Mouse (Mus musculus): ENCODE measurements at regions not wholly inside any gene's neighbourhood (a gene's known extent, or its start where the extent isn't known, plus 50 kb on each side); places are given as distances from the start of the nearest gene placed in this dataset.

GRCm38 (mm10) chr15:67395114-67395513 lies 894.4 kb upstream of the Lrrc6 start:
- Histone ChIP-seq H3K4me3 (ENCODE audit: insufficient read depth, poor library complexity, severe bottlenecking) (no peak overlapping the region), H3K79me2 (ENCODE audit: control insufficient read depth, insufficient read depth) (no peaks in the 10 kb centered on the region), H3K79me3 (ENCODE audit: low read depth) (no peaks in the 10 kb centered on the region), H3K27me3 (ENCODE audit: control insufficient read depth, insufficient read depth, insufficient read length) (no peaks in the 10 kb centered on the region), H3ac (ENCODE audit: control insufficient read depth, insufficient read length, low read depth) (no peak overlapping the region), H3K36me3 (ENCODE audit: control insufficient read depth, insufficient read depth) (no peaks in the 10 kb centered on the region)
- TF ChIP-seq CTCF (IDR thresholded peaks at IDR 0.05; ENCODE audit: control insufficient read depth, insufficient read depth, insufficient read length) (no peak), FOSL1 (IDR thresholded peaks at IDR 0.05; ENCODE audit: insufficient read depth, low read length, poor library complexity, severe bottlenecking) (no peak), MAX (IDR thresholded peaks at IDR 0.05) (no peak), USF1 (IDR thresholded peaks at IDR 0.05; ENCODE audit: low read depth) (no peak)

DNA sequence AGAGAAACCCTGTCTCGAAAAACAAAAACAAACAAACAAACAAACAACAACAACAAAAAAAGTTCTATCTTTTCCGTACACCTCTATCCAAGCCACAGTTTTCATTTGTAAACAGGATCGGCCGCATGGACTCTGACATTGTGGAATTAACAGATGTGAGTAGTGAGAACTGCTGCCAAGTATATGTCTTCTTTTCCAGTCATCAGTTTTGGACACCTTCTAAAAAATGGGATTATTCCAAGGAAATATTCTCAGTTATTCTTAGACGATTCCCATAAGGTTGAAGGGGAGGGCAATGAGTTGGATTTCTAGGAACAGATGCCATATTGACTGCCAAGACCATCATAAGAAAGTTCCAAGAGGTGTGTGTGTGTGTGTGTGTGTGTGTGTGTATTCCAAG lies 891.2 kb upstream of the Lrrc6 start:
- Histone ChIP-seq H3K36me3 (ENCODE audit: control insufficient read depth, insufficient read depth) (no peaks in the 10 kb centered on the region), H3K4me3 (ENCODE audit: insufficient read depth, poor library complexity, severe bottlenecking) (no peak overlapping the region), H3K27me3 (ENCODE audit: control insufficient read depth, insufficient read depth, insufficient read length) (no peaks in the 10 kb centered on the region), H3K79me2 (ENCODE audit: control insufficient read depth, insufficient read depth) (no peaks in the 10 kb centered on the region), H3K79me3 (ENCODE audit: low read depth) (no peaks in the 10 kb centered on the region), H3ac (ENCODE audit: control insufficient read depth, insufficient read length, low read depth) (no peak overlapping the region)
- TF ChIP-seq MYOG (IDR thresholded peaks at IDR 0.05; ENCODE audit: control insufficient read depth, extremely low read depth, insufficient read length): no peak
- TF ChIP-seq MYOD1 (IDR thresholded peaks at IDR 0.05; ENCODE audit: control insufficient read depth, insufficient read length, low read depth): no peak
- no peak for TF ChIP-seq MAX (IDR thresholded peaks at IDR 0.05)
- TF ChIP-seq CEBPB (IDR thresholded peaks at IDR 0.05; ENCODE audit: low read depth): no peak
- TF ChIP-seq FOSL1 (IDR thresholded peaks at IDR 0.05; ENCODE audit: insufficient read depth, low read length, poor library complexity, severe bottlenecking): no peak
- no peak for TF ChIP-seq CTCF (IDR thresholded peaks at IDR 0.05; ENCODE audit: control insufficient read depth, insufficient read depth, insufficient read length)
- no peak for TF ChIP-seq USF1 (IDR thresholded peaks at IDR 0.05; ENCODE audit: low read depth)

GRCm38 (mm10) chr15:67388514-67388913 lies 887.8 kb upstream of the Lrrc6 start:
- Histone ChIP-seq H3K79me3 (ENCODE audit: low read depth) (no peaks in the 10 kb centered on the region), H3K36me3 (ENCODE audit: control insufficient read depth, insufficient read depth) (no peaks in the 10 kb centered on the region), H3ac (ENCODE audit: control insufficient read depth, insufficient read length, low read depth) (no peak overlapping the region), H3K27me3 (ENCODE audit: control insufficient read depth, insufficient read depth, insufficient read length) (no peaks in the 10 kb centered on the region), H3K79me2 (ENCODE audit: control insufficient read depth, insufficient read depth) (no peaks in the 10 kb centered on the region), H3K4me3 (ENCODE audit: insufficient read depth, poor library complexity, severe bottlenecking) (no peak overlapping the region)
- no peak for TF ChIP-seq MAX (IDR thresholded peaks at IDR 0.05)
- no peak for TF ChIP-seq MYOG (IDR thresholded peaks at IDR 0.05; ENCODE audit: control insufficient read depth, extremely low read depth, insufficient read length)
- TF ChIP-seq CTCF (IDR thresholded peaks at IDR 0.05; ENCODE audit: control insufficient read depth, insufficient read depth, insufficient read length): no peak
- TF ChIP-seq FOSL1 (IDR thresholded peaks at IDR 0.05; ENCODE audit: insufficient read depth, low read length, poor library complexity, severe bottlenecking): no peak
- no peak for TF ChIP-seq CEBPB (IDR thresholded peaks at IDR 0.05; ENCODE audit: low read depth)
- TF ChIP-seq MYOD1 (IDR thresholded peaks at IDR 0.05; ENCODE audit: control insufficient read depth, insufficient read length, low read depth): no peak
- TF ChIP-seq USF1 (IDR thresholded peaks at IDR 0.05; ENCODE audit: low read depth): no peak

DNA sequence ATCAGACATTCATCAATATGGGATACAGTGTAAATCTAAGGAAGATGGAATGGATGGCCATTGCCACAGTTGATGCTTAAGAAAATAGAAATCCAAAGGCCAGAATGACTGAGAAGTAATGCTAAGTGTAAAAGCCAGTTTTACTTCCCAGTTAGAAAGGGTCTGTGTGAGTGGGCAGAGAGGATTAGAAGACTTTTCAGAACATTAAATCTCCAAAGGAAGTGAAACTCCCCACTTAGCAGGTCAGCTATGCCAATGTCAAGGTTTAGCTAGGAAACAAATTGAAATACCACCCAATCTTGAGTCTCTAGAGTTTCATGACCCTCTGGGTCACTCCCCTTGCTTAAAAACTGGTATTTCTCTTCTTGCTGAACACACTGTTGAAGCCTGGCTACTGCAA lies 886.2 kb upstream of the Lrrc6 start:
- H3K79me3 ChIP-seq (ENCODE audit: low read depth): no peaks in the 10 kb centered on the region
- H3K4me3 ChIP-seq (ENCODE audit: insufficient read depth, poor library complexity, severe bottlenecking): no peak overlapping the region
- no peak overlapping the region for H3ac ChIP-seq (ENCODE audit: control insufficient read depth, insufficient read length, low read depth)
- TF ChIP-seq MYOD1 (IDR thresholded peaks at IDR 0.05; ENCODE audit: control insufficient read depth, insufficient read length, low read depth): no peak
- no peak for TF ChIP-seq MYOG (IDR thresholded peaks at IDR 0.05; ENCODE audit: control insufficient read depth, extremely low read depth, insufficient read length)
- no peak for TF ChIP-seq MAX (IDR thresholded peaks at IDR 0.05)
- no peak for TF ChIP-seq CTCF (IDR thresholded peaks at IDR 0.05; ENCODE audit: control insufficient read depth, insufficient read depth, insufficient read length)
- TF ChIP-seq USF1 (IDR thresholded peaks at IDR 0.05; ENCODE audit: low read depth): no peak
- TF ChIP-seq CEBPB (IDR thresholded peaks at IDR 0.05; ENCODE audit: low read depth): no peak
- no peak for TF ChIP-seq FOSL1 (IDR thresholded peaks at IDR 0.05; ENCODE audit: insufficient read depth, low read length, poor library complexity, severe bottlenecking)
- no peaks in the 10 kb centered on the region for H3K36me3 ChIP-seq (ENCODE audit: control insufficient read depth, insufficient read depth)
- H3K79me2 ChIP-seq (ENCODE audit: control insufficient read depth, insufficient read depth): no peaks in the 10 kb centered on the region
- no peaks in the 10 kb centered on the region for H3K27me3 ChIP-seq (ENCODE audit: control insufficient read depth, insufficient read depth, insufficient read length)

DNA sequence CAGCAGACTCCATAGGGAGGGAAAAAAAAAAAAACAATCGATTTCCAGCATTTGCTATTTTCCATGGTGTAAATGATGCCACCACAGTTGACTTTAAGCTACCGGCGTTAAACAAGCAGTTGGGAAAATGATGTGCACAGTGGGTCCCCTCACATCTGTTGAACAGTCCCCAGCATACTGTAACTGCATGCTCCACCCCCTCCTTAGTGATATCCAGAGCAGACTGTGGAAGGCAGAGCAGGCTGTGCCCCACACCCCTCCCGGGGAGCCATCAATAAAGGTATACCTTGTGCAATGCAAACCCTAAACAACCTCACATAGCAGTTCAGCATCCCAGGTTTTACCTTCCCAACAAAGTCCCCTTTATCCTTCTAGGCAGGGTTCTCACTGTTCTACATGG lies 872.9 kb upstream of the Lrrc6 start:
- H3K36me3 ChIP-seq (ENCODE audit: control insufficient read depth, insufficient read depth): no peaks in the 10 kb centered on the region
- no peak overlapping the region for H3ac ChIP-seq (ENCODE audit: control insufficient read depth, insufficient read length, low read depth)
- no peak for TF ChIP-seq MYOG (IDR thresholded peaks at IDR 0.05; ENCODE audit: control insufficient read depth, extremely low read depth, insufficient read length)
- no peak for TF ChIP-seq FOSL1 (IDR thresholded peaks at IDR 0.05; ENCODE audit: insufficient read depth, low read length, poor library complexity, severe bottlenecking)
- no peak for TF ChIP-seq USF1 (IDR thresholded peaks at IDR 0.05; ENCODE audit: low read depth)
- no peak for TF ChIP-seq CTCF (IDR thresholded peaks at IDR 0.05; ENCODE audit: control insufficient read depth, insufficient read depth, insufficient read length)
- no peak for TF ChIP-seq CEBPB (IDR thresholded peaks at IDR 0.05; ENCODE audit: low read depth)
- no peak for TF ChIP-seq MYOD1 (IDR thresholded peaks at IDR 0.05; ENCODE audit: control insufficient read depth, insufficient read length, low read depth)
- no peak for TF ChIP-seq MAX (IDR thresholded peaks at IDR 0.05)
- H3K79me3 ChIP-seq (ENCODE audit: low read depth): no peaks in the 10 kb centered on the region
- no peaks in the 10 kb centered on the region for H3K27me3 ChIP-seq (ENCODE audit: control insufficient read depth, insufficient read depth, insufficient read length)
- no peaks in the 10 kb centered on the region for H3K79me2 ChIP-seq (ENCODE audit: control insufficient read depth, insufficient read depth)
- H3K4me3 ChIP-seq (ENCODE audit: insufficient read depth, poor library complexity, severe bottlenecking): no peak overlapping the region

DNA sequence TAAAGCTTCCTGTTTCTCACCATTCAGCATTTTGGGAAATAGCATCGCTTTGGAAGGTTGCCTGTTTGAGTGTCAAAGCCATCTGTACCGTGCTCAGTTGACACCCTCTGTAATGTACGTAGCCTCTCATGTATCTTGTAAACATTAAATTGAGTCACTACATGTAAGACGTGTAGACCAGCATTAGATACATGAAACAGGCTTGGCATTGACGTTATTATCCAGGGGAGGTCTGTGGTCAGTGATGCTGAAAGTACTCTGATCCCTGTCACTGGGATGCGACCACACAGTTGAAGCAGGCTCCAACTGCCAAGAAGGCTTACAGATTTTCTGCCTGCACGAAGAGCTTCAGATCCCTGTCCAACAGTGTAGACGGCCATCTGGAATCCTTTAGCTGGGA lies 872.3 kb upstream of the Lrrc6 start:
- H3K4me3 ChIP-seq (ENCODE audit: insufficient read depth, poor library complexity, severe bottlenecking): no peak overlapping the region
- no peak overlapping the region for H3ac ChIP-seq (ENCODE audit: control insufficient read depth, insufficient read length, low read depth)
- H3K27me3 ChIP-seq (ENCODE audit: control insufficient read depth, insufficient read depth, insufficient read length): no peaks in the 10 kb centered on the region
- TF ChIP-seq USF1 (IDR thresholded peaks at IDR 0.05; ENCODE audit: low read depth): no peak
- TF ChIP-seq MYOD1 (IDR thresholded peaks at IDR 0.05; ENCODE audit: control insufficient read depth, insufficient read length, low read depth): no peak
- TF ChIP-seq MAX (IDR thresholded peaks at IDR 0.05): no peak
- TF ChIP-seq CTCF (IDR thresholded peaks at IDR 0.05; ENCODE audit: control insufficient read depth, insufficient read depth, insufficient read length): no peak
- TF ChIP-seq CEBPB (IDR thresholded peaks at IDR 0.05; ENCODE audit: low read depth): no peak
- no peak for TF ChIP-seq MYOG (IDR thresholded peaks at IDR 0.05; ENCODE audit: control insufficient read depth, extremely low read depth, insufficient read length)
- no peak for TF ChIP-seq FOSL1 (IDR thresholded peaks at IDR 0.05; ENCODE audit: insufficient read depth, low read length, poor library complexity, severe bottlenecking)
- H3K79me3 ChIP-seq (ENCODE audit: low read depth): no peaks in the 10 kb centered on the region
- no peaks in the 10 kb centered on the region for H3K36me3 ChIP-seq (ENCODE audit: control insufficient read depth, insufficient read depth)
- no peaks in the 10 kb centered on the region for H3K79me2 ChIP-seq (ENCODE audit: control insufficient read depth, insufficient read depth)
